Mouse (Mus musculus) limb, embryonic 11.5 days (tissue): ENCODE results near the gene Sept11. TPM values are rescaled to one million over a fixed set of nuclear protein-coding genes. Genes with fewer than 3 reads are reported as not detected.

ENCODE experiments used
- ATAC-seq: fragments of 200-750 bp; cut with Nextera tagmentation; 2 replicates; pipeline ENCODE4 v1.8.0; 2017; ENCODE audit warnings: low read depth; ENCODE audit not compliant: insufficient number of reproducible peaks, low FRiP score, low TSS enrichment
- DNase-seq: peaks from one replicate; pipeline ENCODE4 v3.0.0-alpha.2; 2015; ENCODE audit warnings: low spot score
- H3K27ac ChIP-seq: fragments of 300-500 bp; sonication (generic); replicated peaks from 2 replicates; pipeline ENCODE4 v1.5.1; 2014; ENCODE audit warnings: low read depth, mild to moderate bottlenecking, low read length
- H3K27me3 ChIP-seq: fragments of 300-500 bp; sonication (generic); 2 replicates; pipeline ENCODE4 v1.6.1; 2014; ENCODE audit warnings: mild to moderate bottlenecking, low read length, mixed read lengths; ENCODE audit not compliant: control insufficient read depth, insufficient read depth
- H3K36me3 ChIP-seq: fragments of 300-500 bp; sonication (generic); 2 replicates; pipeline ENCODE4 v1.6.1; 2014; ENCODE audit warnings: mild to moderate bottlenecking, low read length, moderate library complexity, mixed read lengths; ENCODE audit not compliant: control insufficient read depth, insufficient read depth
- H3K4me1 ChIP-seq: fragments of 300-500 bp; sonication (generic); 2 replicates; pipeline ENCODE4 v1.6.1; 2014; ENCODE audit warnings: low read length, mixed read lengths; ENCODE audit not compliant: control insufficient read depth, insufficient read depth
- H3K4me2 ChIP-seq: fragments of 300-500 bp; sonication (generic); 2 replicates; pipeline ENCODE4 v1.6.1; 2014; ENCODE audit warnings: low read depth, mild to moderate bottlenecking, moderate library complexity; ENCODE audit not compliant: severe bottlenecking
- H3K4me3 ChIP-seq: fragments of 300-500 bp; sonication (generic); 2 replicates; pipeline ENCODE4 v1.5.1; 2014; ENCODE audit warnings: low read depth, low read length
- H3K9ac ChIP-seq: fragments of 300-500 bp; sonication (generic); 2 replicates; pipeline ENCODE4 v1.6.1; 2014; ENCODE audit warnings: mild to moderate bottlenecking, low read length
- H3K9me3 ChIP-seq: fragments of 300-500 bp; sonication (generic); 2 replicates; pipeline ENCODE4 v1.6.1; 2016; ENCODE audit warnings: low read length; ENCODE audit not compliant: control insufficient read depth
- WGBS: fragments of 180-500 bp; shearing (Covaris S2); extraction: QIAGEN DNeasy Blood & Tissue Kit; methylation state at CpG from one replicate; pipeline ENCODE4 v1.1.7; 2014; 5-methylcytosine and 5-hydroxymethylcytosine counted together
- polyA plus RNA-seq: library from polyadenylated mRNA; unstranded; fragments of >200 nt; fragmentation: Nextera tagmentation; extraction: Ambion mirVana; gene quantifications from 2 replicates; pipeline ENCODE4 v1.2.1, GENCODE M21; 2014

The Sept11 gene
- polyA plus RNA-seq, 1 experiment from 2014 or later: 276 TPM

GRCm38 (mm10) chr5:93183311-93183710 is 90.1 kb downstream of the Sept11 start:
- Histone ChIP-seq H3K9ac (no peak overlapping the region), H3K4me2 (no peak overlapping the region), H3K9me3 (no peaks in the 10 kb centered on the region), H3K36me3 (peaks cover 14% of the 10 kb centered on the region; the same call in 1 of the 2 replicates), H3K27me3 (no peaks in the 10 kb centered on the region), H3K4me1 (no peaks in the 10 kb centered on the region), H3K4me3 (no peak overlapping the region), H3K27ac (no peak overlapping the region)
- WGBS: 88% methylated on average over 6 of the region's 6 CpGs
- DNase-seq (no peak), ATAC-seq (no peak)

- no peak overlapping the region for H3K9ac ChIP-seq
- no peak overlapping the region for H3K4me2 ChIP-seq
- DNase-seq: no peak
- H3K27ac ChIP-seq: no peak overlapping the region
- 93% methylated on average over 6 of the region's 6 CpGs for WGBS
- H3K9me3 ChIP-seq: no peaks in the 10 kb centered on the region
- no peaks in the 10 kb centered on the region for H3K27me3 ChIP-seq
- H3K4me1 ChIP-seq: no peaks in the 10 kb centered on the region
- no peak for ATAC-seq
- no peak overlapping the region for H3K4me3 ChIP-seq
- peaks cover 18% of the 10 kb centered on the region; the same call in 1 of the 2 replicates for H3K36me3 ChIP-seq
These were observed 91.3 kb downstream of the Sept11 start for GRCm38 (mm10) chr5:93184548-93184947.

DNA sequence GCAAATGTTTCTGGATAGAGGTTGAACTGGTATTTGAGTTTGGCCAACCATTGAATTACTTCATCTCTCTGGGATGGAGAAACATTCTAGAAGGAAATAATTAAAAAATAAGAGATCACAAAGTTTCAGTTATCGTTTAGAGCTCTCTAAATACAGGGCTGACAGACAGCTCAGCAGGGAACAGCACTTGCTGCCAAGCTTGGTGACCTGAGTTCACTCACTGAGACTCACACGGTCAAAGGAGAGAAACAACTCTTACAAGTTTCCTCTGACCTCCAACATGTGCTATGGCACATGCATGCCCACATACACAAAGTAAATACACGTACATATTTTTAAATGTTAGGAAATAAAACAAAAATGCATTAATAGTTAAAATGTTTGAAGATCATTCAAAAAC is 96.4 kb downstream of the Sept11 start:
- no peak overlapping the region for H3K4me3 ChIP-seq
- H3K4me2 ChIP-seq: no peak overlapping the region
- H3K9ac ChIP-seq: no peak overlapping the region
- no peaks in the 10 kb centered on the region for H3K9me3 ChIP-seq
- no peaks in the 10 kb centered on the region for H3K4me1 ChIP-seq
- no peak for DNase-seq
- no peak overlapping the region for H3K27ac ChIP-seq
- no peak for ATAC-seq
- 90% methylated on average over 3 of the region's 3 CpGs for WGBS
- peaks cover 15% of the 10 kb centered on the region; the same call in 1 of the 2 replicates for H3K36me3 ChIP-seq
- no peaks in the 10 kb centered on the region for H3K27me3 ChIP-seq

DNA sequence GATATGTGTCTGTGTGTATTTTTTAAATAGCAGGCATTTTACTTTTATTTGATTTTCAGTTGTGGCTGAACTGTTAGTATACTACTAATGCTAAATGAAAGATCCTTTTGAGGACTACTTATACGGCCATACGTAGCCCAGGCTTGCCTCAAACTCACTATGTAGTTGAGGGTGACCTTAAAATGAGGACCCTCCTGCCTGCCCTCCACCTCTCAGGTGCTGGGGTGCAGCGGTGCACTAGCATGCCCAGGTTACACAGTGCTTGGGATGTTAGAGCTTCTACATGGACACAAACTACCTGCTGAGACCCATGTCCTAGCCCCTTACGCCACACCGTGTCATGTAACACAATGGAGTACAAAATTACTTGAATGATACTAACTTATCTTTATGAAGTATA is 97.2 kb downstream of the Sept11 start:
- no peak for ATAC-seq
- Histone ChIP-seq H3K9ac (no peak overlapping the region), H3K4me1 (no peaks in the 10 kb centered on the region), H3K36me3 (peaks cover 15% of the 10 kb centered on the region; the same call in 1 of the 2 replicates), H3K4me2 (no peak overlapping the region), H3K9me3 (no peaks in the 10 kb centered on the region), H3K27ac (no peak overlapping the region), H3K4me3 (no peak overlapping the region), H3K27me3 (no peaks in the 10 kb centered on the region)
- WGBS: 93% methylated on average over 5 of the region's 5 CpGs
- no peak for DNase-seq

DNA sequence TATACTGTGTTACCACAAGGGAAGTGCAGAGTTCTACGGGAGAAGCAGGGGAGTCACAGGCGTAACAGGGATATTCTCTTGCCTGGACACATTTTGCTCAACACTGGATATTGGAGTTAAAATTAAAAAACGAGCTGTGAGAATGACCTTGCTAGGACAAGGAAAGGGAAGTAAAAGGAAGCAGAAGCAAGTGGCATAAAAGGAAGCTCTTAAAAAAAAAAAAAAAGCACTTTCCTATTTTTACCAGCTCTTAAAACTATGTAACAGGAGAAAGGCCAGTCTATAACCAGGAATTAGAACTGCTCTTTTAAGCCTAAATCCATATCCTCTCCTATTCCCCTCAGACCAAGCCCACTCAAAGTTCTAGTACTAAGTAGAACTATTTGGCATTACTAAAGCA is 105.0 kb downstream of the Sept11 start:
- DNase-seq: no peak
- Histone ChIP-seq H3K27ac (no peak overlapping the region), H3K4me1 (0 out of 2 replicates have a peak, but pooled peaks cover 2% of the 10 kb centered on the region), H3K9ac (no peak overlapping the region), H3K4me3 (no peak overlapping the region), H3K36me3 (peaks cover 5% of the 10 kb centered on the region; the same call in 1 of the 2 replicates), H3K9me3 (no peaks in the 10 kb centered on the region), H3K27me3 (no peaks in the 10 kb centered on the region), H3K4me2 (no peak overlapping the region)
- WGBS: 88% methylated on average over 3 of the region's 3 CpGs
- no peak for ATAC-seq

DNA sequence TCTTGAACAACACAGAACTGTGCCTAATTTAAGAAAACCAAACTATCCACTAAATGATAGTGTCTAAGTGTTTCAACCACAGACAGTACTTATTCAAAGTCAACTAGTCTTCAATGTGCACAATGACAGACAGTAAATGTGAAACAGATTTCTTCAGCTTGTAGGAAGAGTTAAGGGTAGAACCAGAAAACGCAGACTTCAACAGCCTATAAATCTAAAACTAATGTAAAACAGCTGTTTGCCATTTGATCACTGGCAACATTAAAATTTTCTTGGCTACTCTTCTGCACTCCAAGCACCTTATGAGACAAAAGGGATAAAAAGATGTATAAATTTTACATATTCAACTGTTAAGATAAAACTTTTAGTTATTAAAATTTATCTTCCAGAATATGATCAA is 107.9 kb downstream of the Sept11 start:
- H3K27me3 ChIP-seq: no peaks in the 10 kb centered on the region
- DNase-seq (no peak), ATAC-seq (no peak)
- no peak overlapping the region for H3K27ac ChIP-seq
- H3K4me3 ChIP-seq: no peak overlapping the region
- H3K9me3 ChIP-seq: no peaks in the 10 kb centered on the region
- H3K9ac ChIP-seq: no peak overlapping the region
- 17% methylated on average over 1 of the region's 1 CpGs for WGBS
- H3K4me1 ChIP-seq: peaks cover 7% of the 10 kb centered on the region; the same call in 1 of the 2 replicates
- no peak overlapping the region for H3K4me2 ChIP-seq
- peaks cover 5% of the 10 kb centered on the region; the same call in 1 of the 2 replicates for H3K36me3 ChIP-seq

DNA sequence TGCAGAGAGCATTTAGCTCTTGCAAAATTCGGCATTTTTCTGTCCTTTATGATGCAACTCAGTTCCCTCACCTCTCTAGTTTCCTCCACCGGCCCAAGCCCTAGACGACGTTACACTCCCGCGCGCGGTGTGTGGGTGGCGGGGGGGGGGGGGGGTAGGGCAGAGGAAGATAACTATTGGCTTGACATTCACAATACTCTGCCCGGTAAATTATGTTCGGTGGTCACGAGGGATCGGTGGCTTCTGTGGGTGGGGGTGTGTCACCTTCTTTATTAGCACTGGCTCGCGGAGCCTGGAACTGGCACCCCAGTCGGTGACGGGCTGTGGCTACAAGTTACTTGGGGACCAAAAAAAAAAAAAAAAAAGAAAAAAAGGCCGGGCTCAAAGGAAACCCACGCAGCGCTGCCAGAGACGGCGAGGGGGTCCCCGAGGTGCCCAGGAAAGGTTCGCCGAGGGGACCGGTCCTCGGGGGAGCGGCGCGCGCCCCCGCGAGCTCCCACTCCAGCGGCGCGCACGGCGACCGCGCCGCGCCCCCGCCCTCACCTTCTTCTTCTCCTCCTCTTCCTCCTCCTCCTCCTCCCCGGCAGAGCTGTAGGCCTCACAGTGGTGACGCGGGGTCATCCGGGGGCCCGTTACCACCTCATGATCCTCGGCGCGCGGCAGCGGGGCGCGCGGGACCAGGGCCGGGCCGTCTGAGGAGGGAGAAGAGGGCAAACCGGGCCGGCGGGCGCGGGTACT is 112.3 kb downstream of the Sept11 start:
- peaks cover 10% of the 10 kb centered on the region; the same call in 1 of the 2 replicates for H3K4me1 ChIP-seq
- no peaks in the 10 kb centered on the region for H3K9me3 ChIP-seq
- H3K4me3 ChIP-seq: peak overlapping the region; percentile 91
- ATAC-seq (peak; percentile 63), DNase-seq (peak; percentile 62)
- H3K36me3 ChIP-seq: no peaks in the 10 kb centered on the region
- H3K9ac ChIP-seq: peak overlapping the region; percentile 93
- under 1% methylated on average over 51 of the region's 63 CpGs for WGBS
- H3K27me3 ChIP-seq: no peaks in the 10 kb centered on the region
- peak overlapping the region; percentile 87 for H3K27ac ChIP-seq
- H3K4me2 ChIP-seq: peak overlapping the region; percentile 79

DNA sequence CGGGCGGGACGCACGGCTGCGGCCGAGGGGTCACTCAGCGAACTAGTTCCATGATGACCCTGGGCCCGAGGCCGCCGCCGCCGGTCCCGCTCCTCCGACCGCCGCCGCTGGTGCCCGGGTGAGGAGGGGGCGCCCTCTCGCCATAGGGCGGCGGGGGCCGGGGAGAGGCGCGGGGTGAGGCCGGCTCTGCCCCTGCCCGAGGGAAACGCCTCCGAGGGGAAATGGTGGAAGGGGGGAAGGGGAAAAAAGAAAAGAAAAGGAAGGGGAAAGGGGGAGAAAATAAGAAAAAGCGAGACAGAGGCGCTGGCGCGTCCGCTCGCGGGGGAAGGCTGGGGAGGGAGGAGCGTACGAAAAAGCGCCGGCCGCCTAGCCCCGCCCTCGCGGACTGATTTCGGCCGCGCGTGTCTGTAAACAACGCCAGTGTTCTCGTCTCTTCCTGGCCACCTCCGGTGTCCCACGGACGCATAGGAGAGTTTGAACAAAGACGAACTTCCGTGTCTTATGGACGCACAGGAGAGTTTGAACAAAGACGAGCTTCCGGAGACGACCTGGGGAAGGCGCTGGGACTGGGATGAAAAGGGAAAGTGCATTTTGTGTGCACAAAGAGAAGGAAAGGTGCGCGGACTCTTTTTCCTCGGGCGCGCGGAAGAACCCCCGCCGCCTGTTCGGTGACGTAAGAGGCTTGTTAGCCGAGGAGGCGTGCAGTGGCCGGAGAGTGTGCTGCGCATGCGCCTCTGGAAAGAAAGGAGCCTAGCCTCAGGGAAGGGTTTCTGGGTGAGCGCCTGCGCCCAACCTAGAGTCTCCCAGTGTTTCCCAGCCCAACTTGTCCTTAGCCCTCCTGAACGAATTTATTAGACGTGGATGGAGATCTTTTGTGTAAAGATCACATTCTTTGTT is 113.1 kb downstream of the Sept11 start, which contains the start of the genes Ccni and 2010109A12Rik:
Ccni (minus strand) TSS at position 387 of the 897 bp plus-strand sequence.
2010109A12Rik (plus strand) TSS at position 410 of the 897 bp plus-strand sequence.
- H3K9ac ChIP-seq: peak within 1 kb of the TSS; percentile 93
- peak; percentile 97 for ATAC-seq
- H3K4me2 ChIP-seq: peak within 1 kb of the TSS; percentile 79
- H3K36me3 ChIP-seq: no peaks in the 10 kb centered on the region
- peak within 1 kb of the TSS; percentile 91 for H3K4me3 ChIP-seq
- peak; percentile 95 for DNase-seq
- no peaks in the 10 kb centered on the region for H3K9me3 ChIP-seq
- WGBS: under 1% methylated on average over 70 of the region's 79 CpGs
- no peaks in the 10 kb centered on the region for H3K27me3 ChIP-seq
- peaks cover 10% of the 10 kb centered on the region; the same call in 1 of the 2 replicates for H3K4me1 ChIP-seq
- H3K27ac ChIP-seq: peak within 1 kb of the TSS; percentile 87
